14 mouse cellular contexts compared by ENCODE assay signal in the genomic region with DNA sequence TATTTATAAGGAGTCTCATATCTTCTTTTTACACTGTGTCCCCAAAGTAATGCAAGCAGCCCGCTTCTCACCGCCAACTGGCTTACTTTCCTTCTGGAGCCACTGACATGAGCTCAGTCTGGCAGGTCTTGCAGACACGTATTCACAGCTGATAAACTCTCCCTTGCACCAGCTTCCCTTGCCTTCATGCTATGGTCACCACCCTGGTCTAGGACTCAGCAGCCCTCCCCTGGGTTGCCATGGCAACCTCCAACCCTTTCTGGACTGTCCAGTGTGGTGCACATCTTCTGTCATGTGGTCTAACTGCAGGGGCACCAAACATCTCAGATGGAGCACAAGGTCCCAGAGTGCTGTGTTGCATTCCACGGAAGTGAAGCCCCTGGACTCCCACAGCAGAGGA.
A peak's percentile ranks its signal among the peaks of the same experiment; 100 is the strongest.
DNase-seq lines count a peak whose midpoint lies in the region; ATAC-seq lines count a peak whose summit lies in the region.
"Had no signal": no experiment of that assay in that cellular context is flagged by ENCODE, and none has a peak within 500 bp of the region (broad histone marks: within the 10 kb centered on the region; RNA-seq: fewer than 3 reads in every experiment).

No protein-coding gene starts in this region.

- no peak for ATAC-seq in hindbrain, embryonic 14.5 days (ENCODE audit: low FRiP score)
- ATAC-seq: activated CD4-positive, CD25-positive, alpha-beta regulatory T cell, adult 4 months had no signal

- 0 out of 2 replicates have a peak overlapping the region, but pooled peaks have one; percentile 32 for H3K27ac ChIP-seq in hindbrain, embryonic 14.5 days
- H3K27ac ChIP-seq: limb, embryonic 10.5 days; liver, embryonic 14.5 days; macrophage had no signal

- H3K4me3 ChIP-seq in hindbrain, embryonic 14.5 days (replicated peaks; ENCODE audit: low read length), result no peak overlapping the region
- H3K4me3 ChIP-seq: erythroblast, embryonic 14.5 days; limb, embryonic 10.5 days had no signal

- H3K36me3 ChIP-seq in hindbrain, embryonic 14.5 days (replicated peaks; ENCODE audit: control insufficient read depth, insufficient read depth), result no peaks in the 10 kb centered on the region
- H3K36me3 ChIP-seq: limb, embryonic 10.5 days had no signal

- H3K4me2 ChIP-seq in hindbrain, embryonic 14.5 days (replicated peaks), result no peak overlapping the region

- no peak overlapping the region for H3K9ac ChIP-seq in hindbrain, embryonic 14.5 days
- H3K9ac ChIP-seq: liver, embryonic 14.5 days had no signal

- peak; percentile 38 for DNase-seq in left cerebral cortex, postnatal 4 days
- DNase-seq in left cerebral cortex, adult 8-10 months (ENCODE audit: low spot score in 2 of 2), result no peak
- peak; percentile 58 to 67 for DNase-seq in cerebellum, postnatal 25 days
- no peak for DNase-seq in hindbrain, embryonic 14.5 days (ENCODE audit: low spot score)
- peak; percentile 48 for DNase-seq in retina, postnatal 1 day
- no peak for DNase-seq in layer of hippocampus, adult 11-12 months (ENCODE audit: low spot score)
- DNase-seq in spleen, postnatal 4 days (ENCODE audit: low spot score in 2 of 2), result no peak
- DNase-seq: kidney, adult 2 months; thymus, postnatal 4 days had no signal

- intact Hi-C loops in left cerebral cortex, postnatal 4 days (cut with DNase I), result no loop called here

- H3K27me3 ChIP-seq in hindbrain, embryonic 14.5 days (ENCODE audit: control insufficient read depth, insufficient read depth, low read length), result no peaks in the 10 kb centered on the region

- WGBS in hindbrain, embryonic 14.5 days, result 47% methylated on average over 4 of the region's 4 CpGs

- H3K9me3 ChIP-seq in hindbrain, embryonic 14.5 days (ENCODE audit: control insufficient read depth, low read length), result no peaks in the 10 kb centered on the region
- H3K9me3 ChIP-seq: limb, embryonic 10.5 days had no signal

- peaks cover 42% of the 10 kb centered on the region for H3K4me1 ChIP-seq in hindbrain, embryonic 14.5 days (replicated peaks; ENCODE audit: control insufficient read depth, insufficient read depth, low read length)

Comparison
In these comparisons a context has a peak if more than half of its experiments do, and no peak if none do; other contexts are left out.
1. DNase-seq: peak in left cerebral cortex, postnatal 4 days (single experiment), cerebellum, postnatal 25 days (2 of 2) and retina, postnatal 1 day (single experiment); none in left cerebral cortex, adult 8-10 months (0 of 2), hindbrain, embryonic 14.5 days (single experiment), layer of hippocampus, adult 11-12 months (single experiment) and spleen, postnatal 4 days (0 of 2).